Comparison of ENCODE assay signal across 8 mouse cellular contexts in the genomic region with DNA sequence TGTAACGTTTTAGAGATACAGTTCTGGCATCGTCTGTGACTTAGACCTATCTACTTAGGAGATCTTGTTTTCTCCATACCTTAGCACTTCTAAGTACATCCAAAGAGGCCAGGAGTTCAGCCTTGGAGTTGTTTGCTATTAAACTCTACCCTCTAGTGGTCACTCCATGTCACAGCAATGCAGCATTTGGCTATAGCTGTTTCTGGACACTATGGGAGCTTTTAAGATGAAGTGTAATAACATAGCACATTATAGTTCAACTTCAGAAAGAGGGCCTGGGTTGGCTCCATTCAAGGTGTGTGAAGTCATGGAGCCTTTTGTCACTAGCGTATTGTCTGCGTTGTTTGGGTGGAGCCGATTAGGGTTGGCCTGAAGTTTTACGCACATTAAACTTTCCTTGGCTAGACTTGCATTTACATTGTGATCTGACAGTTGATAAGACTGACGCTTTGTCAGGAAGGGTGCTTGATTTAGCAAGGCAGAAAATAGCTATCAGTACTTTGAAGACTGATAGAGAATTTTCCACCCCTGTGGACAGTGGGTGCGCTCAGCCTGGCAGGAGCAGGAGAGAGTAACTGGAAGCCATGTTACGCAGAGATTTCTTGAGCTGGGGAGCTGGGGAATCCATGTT.
DNase-seq lines count a peak whose midpoint lies in the region; ATAC-seq and TF ChIP-seq lines count a peak whose summit lies in the region.

No protein-coding gene starts in this region.

- H3K27ac ChIP-seq in testis, adult 2 months (ENCODE audit: control insufficient read depth, insufficient read depth, low read depth, low read length), result no peak overlapping the region
- H3K27ac ChIP-seq in lung, embryonic 15.5 days, result peak overlapping the region; percentile 8; the same call in 1 of the 2 replicates
- H3K27ac ChIP-seq in stomach, postnatal 0 days (replicated peaks), result 0 out of 2 replicates have a peak overlapping the region, but pooled peaks have one; percentile 13

- peak; percentile 40; the same call in 1 of the 2 replicates for ATAC-seq in lung, embryonic 15.5 days (ENCODE audit: borderline replicate concordance, extremely low read depth, low FRiP score, low TSS enrichment)
- ATAC-seq in stomach, postnatal 0 days (ENCODE audit: low FRiP score, low TSS enrichment), result peak; percentile 46

- TF ChIP-seq EP300 in stomach, postnatal 0 days (optimal IDR thresholded peaks at IDR 0.05), result no peak

- H3K4me1 ChIP-seq in testis, adult 2 months (ENCODE audit: control insufficient read depth, insufficient read depth, low read length), result peaks cover 3% of the 10 kb centered on the region; the same call in 1 of the 2 replicates
- peaks cover 53% of the 10 kb centered on the region for H3K4me1 ChIP-seq in lung, embryonic 15.5 days
- H3K4me1 ChIP-seq in stomach, postnatal 0 days (replicated peaks; ENCODE audit: control insufficient read depth, insufficient read depth), result 0 out of 2 replicates have a peak, but pooled peaks cover 3% of the 10 kb centered on the region

- no peaks in the 10 kb centered on the region for H3K36me3 ChIP-seq in testis, adult 2 months (ENCODE audit: control insufficient read depth, insufficient read depth, low read length)
- no peaks in the 10 kb centered on the region for H3K36me3 ChIP-seq in lung, embryonic 15.5 days
- no peaks in the 10 kb centered on the region for H3K36me3 ChIP-seq in stomach, postnatal 0 days (ENCODE audit: control insufficient read depth, insufficient read depth, low read length)

- no peaks in the 10 kb centered on the region for H3K9me3 ChIP-seq in lung, embryonic 15.5 days
- no peaks in the 10 kb centered on the region for H3K9me3 ChIP-seq in stomach, postnatal 0 days (ENCODE audit: control insufficient read depth, low read length)

- H3K27me3 ChIP-seq in testis, adult 2 months (ENCODE audit: control insufficient read depth, insufficient read depth, low read length), result no peaks in the 10 kb centered on the region
- H3K27me3 ChIP-seq in lung, embryonic 15.5 days, result no peaks in the 10 kb centered on the region
- H3K27me3 ChIP-seq in stomach, postnatal 0 days (ENCODE audit: control insufficient read depth, insufficient read depth, low read length), result no peaks in the 10 kb centered on the region

- DNase-seq in gastrocnemius, adult 18-20 months (ENCODE audit: low spot score), result peak; percentile 58
- DNase-seq in gastrocnemius, adult 8-10 months (ENCODE audit: low spot score in 2 of 2), result no peak
- no peak for DNase-seq in testis, postnatal 14 days (ENCODE audit: low spot score)
- DNase-seq in cerebellum, adult 8-10 months, result peak; percentile 58
- peak; percentile 63 for DNase-seq in induced T-regulatory cell, adult 2 months (ENCODE audit: low read depth)
- DNase-seq in stomach, postnatal 0 days (ENCODE audit: low spot score), result peak; percentile 62

- no peak for TF ChIP-seq POLR2A in testis, adult 2 months (IDR thresholded peaks at IDR 0.05; ENCODE audit: control insufficient read depth, low read depth, low read length)

- 0 out of 2 replicates have a peak, but pooled peaks have one; percentile 8 for TF ChIP-seq CTCF in testis, adult 2 months (IDR thresholded peaks at IDR 0.05; ENCODE audit: control insufficient read depth, insufficient read depth, insufficient replicate concordance, low read depth, low read length)
- TF ChIP-seq CTCF in stomach, postnatal 0 days (IDR thresholded peaks at IDR 0.05; ENCODE audit: low read depth), result peak; percentile 96

- H3K4me2 ChIP-seq in lung, embryonic 15.5 days, result no peak overlapping the region
- H3K4me2 ChIP-seq in stomach, postnatal 0 days (replicated peaks; ENCODE audit: low read depth), result no peak overlapping the region

- H3K9ac ChIP-seq in lung, embryonic 15.5 days, result no peak overlapping the region
- no peak overlapping the region for H3K9ac ChIP-seq in stomach, postnatal 0 days (ENCODE audit: low read length)

- H3K4me3 ChIP-seq in testis, adult 2 months (ENCODE audit: control insufficient read depth, low read depth, low read length), result no peak overlapping the region
- H3K4me3 ChIP-seq in lung, embryonic 15.5 days, result no peak overlapping the region
- H3K4me3 ChIP-seq in stomach, postnatal 0 days (ENCODE audit: low read depth, low read length), result no peak overlapping the region

- 36% methylated on average over 9 of the region's 9 CpGs for WGBS in lung, embryonic 15.5 days
- 30% methylated on average over 9 of the region's 9 CpGs for WGBS in stomach, postnatal 0 days

Comparison
In these comparisons a context has a peak if more than half of its experiments do, and no peak if none do; other contexts are left out.
1. DNase-seq: peak in gastrocnemius, adult 18-20 months (single experiment), cerebellum, adult 8-10 months (single experiment), induced T-regulatory cell, adult 2 months (single experiment) and stomach, postnatal 0 days (single experiment); none in gastrocnemius, adult 8-10 months (0 of 2) and testis, postnatal 14 days (single experiment).